ENCODE assay signal across 10 mouse cellular contexts in the genomic region with DNA sequence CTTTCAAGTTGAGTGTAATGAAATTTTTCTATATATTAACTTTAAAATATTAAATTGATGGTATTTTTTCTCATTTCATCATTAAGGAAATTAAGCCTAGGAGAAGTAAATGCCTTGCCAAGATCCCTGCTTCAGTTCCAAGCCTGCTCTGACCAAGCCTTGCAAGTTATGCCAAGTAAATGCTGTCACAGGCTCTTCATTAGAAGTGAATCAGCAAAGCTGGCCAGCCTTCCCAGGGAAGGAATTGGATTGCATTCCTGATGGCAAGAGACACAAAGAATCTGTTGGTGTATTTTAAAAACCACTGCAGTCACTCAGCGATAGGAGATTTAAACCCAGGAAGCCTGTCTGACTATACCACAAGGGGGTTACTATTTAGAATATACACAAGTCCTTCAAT. TPM values are rescaled to one million over a fixed set of nuclear protein-coding genes. Genes with fewer than 3 reads are reported as not detected.
DNase-seq lines count a peak whose midpoint lies in the region; ATAC-seq and TF ChIP-seq lines count a peak whose summit lies in the region.
"Had no signal": no experiment of that assay in that cellular context is flagged by ENCODE, and none has a peak within 500 bp of the region (broad histone marks: within the 10 kb centered on the region; RNA-seq: fewer than 3 reads in every experiment).

No protein-coding gene starts in this region.

- peak; percentile 75; the same call in 1 of the 2 replicates for ATAC-seq in forebrain, embryonic 14.5 days
- no peak for ATAC-seq in midbrain, embryonic 16.5 days

- no peak overlapping the region for H3K4me3 ChIP-seq in forebrain, embryonic 14.5 days (ENCODE audit: low read depth, low read length)
- H3K4me3 ChIP-seq in forebrain, embryonic 10.5 days: no peak overlapping the region
- H3K4me3 ChIP-seq in kidney, adult 2 months (ENCODE audit: insufficient read depth, low read depth, low read length): no peak overlapping the region
- H3K4me3 ChIP-seq in midbrain, embryonic 16.5 days (ENCODE audit: low read depth, low read length): no peak overlapping the region
- H3K4me3 ChIP-seq: limb, embryonic 13.5 days; neural tube, embryonic 13.5 days had no signal

- WGBS in forebrain, embryonic 14.5 days: 41% methylated on average over 1 of the region's 1 CpGs
- 85% methylated on average over 1 of the region's 1 CpGs for WGBS in forebrain, embryonic 10.5 days
- WGBS in kidney, adult 2 months: 86% methylated on average over 1 of the region's 1 CpGs
- 65% methylated on average over 1 of the region's 1 CpGs for WGBS in midbrain, embryonic 16.5 days

- intact Hi-C loops in heart, postnatal 14 days (cut with DNase I): no loop called here

- no peak for TF ChIP-seq POLR2A in kidney, adult 2 months (IDR thresholded peaks at IDR 0.05; ENCODE audit: low read depth, low read length)

- no peak overlapping the region for H3K9ac ChIP-seq in forebrain, embryonic 14.5 days (ENCODE audit: low read length)
- no peak overlapping the region for H3K9ac ChIP-seq in midbrain, embryonic 16.5 days (ENCODE audit: low read depth, low read length)
- H3K9ac ChIP-seq: limb, embryonic 13.5 days; neural tube, embryonic 13.5 days had no signal

- no peak overlapping the region for H3K27ac ChIP-seq in forebrain, embryonic 14.5 days (ENCODE audit: low read depth, low read length)
- H3K27ac ChIP-seq in forebrain, embryonic 10.5 days: no peak overlapping the region
- no peak overlapping the region for H3K27ac ChIP-seq in kidney, adult 2 months (ENCODE audit: insufficient read depth, low read depth, low read length)
- H3K27ac ChIP-seq in midbrain, embryonic 16.5 days (ENCODE audit: low read length): no peak overlapping the region
- H3K27ac ChIP-seq: limb, embryonic 13.5 days; neural tube, embryonic 13.5 days had no signal

- no peak for TF ChIP-seq CTCF in kidney, adult 2 months (conservative IDR thresholded peaks at IDR 0.05; ENCODE audit: insufficient read depth, insufficient read length, low read depth, low read length)

- no peaks in the 10 kb centered on the region for H3K9me3 ChIP-seq in forebrain, embryonic 14.5 days (replicated peaks; ENCODE audit: control insufficient read depth, low read length)
- no peaks in the 10 kb centered on the region for H3K9me3 ChIP-seq in forebrain, embryonic 10.5 days
- H3K9me3 ChIP-seq in midbrain, embryonic 16.5 days (replicated peaks; ENCODE audit: control insufficient read depth, low read length, poor library complexity, severe bottlenecking): no peaks in the 10 kb centered on the region
- H3K9me3 ChIP-seq: limb, embryonic 13.5 days; neural tube, embryonic 13.5 days had no signal

- H3K4me2 ChIP-seq in forebrain, embryonic 14.5 days (ENCODE audit: low read length): no peak overlapping the region
- H3K4me2 ChIP-seq in midbrain, embryonic 16.5 days (ENCODE audit: low read length): no peak overlapping the region
- H3K4me2 ChIP-seq: limb, embryonic 13.5 days; neural tube, embryonic 13.5 days had no signal

- H3K27me3 ChIP-seq in forebrain, embryonic 14.5 days (replicated peaks; ENCODE audit: control insufficient read depth, insufficient read depth, low read length): no peaks in the 10 kb centered on the region
- H3K27me3 ChIP-seq in forebrain, embryonic 10.5 days (ENCODE audit: poor library complexity, severe bottlenecking): no peaks in the 10 kb centered on the region
- H3K27me3 ChIP-seq in kidney, adult 2 months (replicated peaks; ENCODE audit: control insufficient read depth, insufficient read depth, low read length): no peaks in the 10 kb centered on the region
- H3K27me3 ChIP-seq in midbrain, embryonic 16.5 days (ENCODE audit: control insufficient read depth, insufficient read depth, low read depth, low read length): no peaks in the 10 kb centered on the region
- H3K27me3 ChIP-seq: limb, embryonic 13.5 days; neural tube, embryonic 13.5 days had no signal

- DNase-seq in forebrain, embryonic 14.5 days (ENCODE audit: low spot score): peak; percentile 85
- no peak for DNase-seq in forebrain, embryonic 10.5 days (ENCODE audit: extremely low spot score, low spot score)
- peak; percentile 60 for DNase-seq in 3134 (ENCODE audit: extremely low read depth, insufficient read length, low spot score)
- peak; percentile 24 for DNase-seq in cerebellum, adult 8-10 months
- DNase-seq in heart, postnatal 14 days: peak; percentile 50 to 72
- no peak for DNase-seq in kidney, adult 2 months
- no peak for DNase-seq in natural killer cell, adult 2 months (ENCODE audit: low spot score in 2 of 2)

- H3K4me1 ChIP-seq in forebrain, embryonic 14.5 days (ENCODE audit: control insufficient read depth, insufficient read depth, low read length): peaks cover 5% of the 10 kb centered on the region; the same call in 1 of the 2 replicates
- no peaks in the 10 kb centered on the region for H3K4me1 ChIP-seq in forebrain, embryonic 10.5 days
- no peaks in the 10 kb centered on the region for H3K4me1 ChIP-seq in kidney, adult 2 months (ENCODE audit: control insufficient read depth, insufficient read depth, low read length)
- no peaks in the 10 kb centered on the region for H3K4me1 ChIP-seq in midbrain, embryonic 16.5 days (ENCODE audit: control insufficient read depth, insufficient read depth, low read length)
- H3K4me1 ChIP-seq: limb, embryonic 13.5 days; neural tube, embryonic 13.5 days had no signal

- no peaks in the 10 kb centered on the region for H3K36me3 ChIP-seq in forebrain, embryonic 14.5 days (ENCODE audit: control insufficient read depth, insufficient read depth, low read length)
- H3K36me3 ChIP-seq in forebrain, embryonic 10.5 days (replicated peaks): no peaks in the 10 kb centered on the region
- no peaks in the 10 kb centered on the region for H3K36me3 ChIP-seq in kidney, adult 2 months (ENCODE audit: control insufficient read depth, insufficient read depth, low read length)
- H3K36me3 ChIP-seq in midbrain, embryonic 16.5 days (ENCODE audit: control insufficient read depth, insufficient read depth, low read length): no peaks in the 10 kb centered on the region
- H3K36me3 ChIP-seq: limb, embryonic 13.5 days; neural tube, embryonic 13.5 days had no signal

RNA-seq across cellular contexts. Expression of a gene that starts 32.0 kb away (rescaled TPM):
- polyA plus RNA-seq in forebrain, embryonic 14.5 days (2014; fragmentation: Nextera tagmentation; extraction: Ambion mirVana): 125 and 147 TPM in 2 replicates
- polyA plus RNA-seq in forebrain, embryonic 10.5 days (2016; fragmentation: Nextera tagmentation; extraction: Ambion mirVana): 51.3 and 51.4 TPM in 2 replicates
- 100 to 1,000 TPM; 110 to 118 TPM for total RNA-seq in heart, postnatal 14 days (2021)
- 12.2 and 15.5 TPM in 2 replicates for polyA plus RNA-seq in kidney, adult 2 months (2012; rRNA removed)
- 209 and 219 TPM in 2 replicates for polyA plus RNA-seq in midbrain, embryonic 16.5 days (2015; fragmentation: Nextera tagmentation; extraction: Ambion mirVana)

Comparison
In these comparisons a context has a peak if more than half of its experiments do, and no peak if none do; other contexts are left out.
1. DNase-seq: peak in forebrain, embryonic 14.5 days (single experiment), 3134 (single experiment), cerebellum, adult 8-10 months (single experiment) and heart, postnatal 14 days (2 of 2); none in forebrain, embryonic 10.5 days (single experiment), kidney, adult 2 months (single experiment) and natural killer cell, adult 2 months (0 of 2).